Mouse (Mus musculus): ENCODE data around the gene Samd4.

Samd4 gene

GRCm38 (mm10) chr14:46956121-46956520 lies 73.5 kb downstream of the Samd4 start:
- no peak for DNase-seq

GRCm38 (mm10) chr14:46959166-46959721 lies 76.6 kb downstream of the Samd4 start:
- DNase-seq = no peak

- no peak for DNase-seq
Observed at GRCm38 (mm10) chr14:46959831-46960230, 77.2 kb downstream of the Samd4 start.

- DNase-seq = no peak
Observed at GRCm38 (mm10) chr14:46962832-46963231, 80.2 kb downstream of the Samd4 start.

- DNase-seq = no peak
Observed at GRCm38 (mm10) chr14:46964074-46964872, 81.6 kb downstream of the Samd4 start.

GRCm38 (mm10) chr14:46966206-46966605 lies 83.6 kb downstream of the Samd4 start:
- DNase-seq = no peak

- DNase-seq = no peak
Observed at GRCm38 (mm10) chr14:46968046-46968445, 85.4 kb downstream of the Samd4 start.

GRCm38 (mm10) chr14:46970673-46971072 lies 88.0 kb downstream of the Samd4 start:
- no peak for DNase-seq

GRCm38 (mm10) chr14:46971802-46972201 lies 89.1 kb downstream of the Samd4 start:
- DNase-seq = no peak

- no peak for DNase-seq
Observed at GRCm38 (mm10) chr14:46974874-46975273, 92.2 kb downstream of the Samd4 start.

- DNase-seq = no peak
Observed at GRCm38 (mm10) chr14:46975969-46976368, 93.3 kb downstream of the Samd4 start.

- DNase-seq = no peak
Observed at GRCm38 (mm10) chr14:46976712-46977111, 94.1 kb downstream of the Samd4 start.

GRCm38 (mm10) chr14:46977660-46978059 lies 95.0 kb downstream of the Samd4 start:
- DNase-seq = no peak

- no peak for DNase-seq
Observed at GRCm38 (mm10) chr14:46979172-46979571, 96.5 kb downstream of the Samd4 start.

GRCm38 (mm10) chr14:46980736-46981438 lies 98.2 kb downstream of the Samd4 start:
- no peak for DNase-seq

GRCm38 (mm10) chr14:46982106-46982505 lies 99.5 kb downstream of the Samd4 start:
- DNase-seq = no peak

GRCm38 (mm10) chr14:46984542-46985125 lies 102.0 kb downstream of the Samd4 start:
- no peak for DNase-seq

GRCm38 (mm10) chr14:46989694-46990093 lies 107.0 kb downstream of the Samd4 start:
- DNase-seq = no peak

- DNase-seq = no peak
Observed at GRCm38 (mm10) chr14:46990450-46990849, 107.8 kb downstream of the Samd4 start.

GRCm38 (mm10) chr14:46994704-46995103 lies 112.0 kb downstream of the Samd4 start:
- no peak for DNase-seq

- no peak for DNase-seq
Observed at GRCm38 (mm10) chr14:46999321-47000025, 116.8 kb downstream of the Samd4 start.

GRCm38 (mm10) chr14:47000096-47000736 lies 117.6 kb downstream of the Samd4 start:
- peak; percentile 20 for DNase-seq

Measured in kidney, adult 18-20 months (tissue).